Mouse (Mus musculus) small intestine, adult 2 months (tissue): ENCODE data around the gene Glrb. TPM values are rescaled to one million over a fixed set of nuclear protein-coding genes. Genes with fewer than 3 reads are reported as not detected.

Experiments used
- H3K27ac ChIP-seq: fragments of 200-500 bp; 2 replicates; pipeline ENCODE4 v1.5.1; 2012; ENCODE audit warnings: low read depth, low read length, control low read depth, inconsistent platforms; ENCODE audit not compliant: insufficient read depth
- H3K27me3 ChIP-seq: fragments of 200-500 bp; 2 replicates; pipeline ENCODE4 v1.6.1; 2012; ENCODE audit warnings: mild to moderate bottlenecking, moderate library complexity, low read length, inconsistent platforms; ENCODE audit not compliant: control insufficient read depth, insufficient read depth
- H3K36me3 ChIP-seq: fragments of 200-500 bp; 2 replicates; pipeline ENCODE4 v1.6.1; 2012; ENCODE audit warnings: mild to moderate bottlenecking, low read length, control low read depth, inconsistent platforms; ENCODE audit not compliant: control insufficient read depth, insufficient read depth
- H3K4me1 ChIP-seq: fragments of 200-500 bp; 2 replicates; pipeline ENCODE4 v1.6.1; 2012; ENCODE audit warnings: low read length, inconsistent platforms, mixed read lengths; ENCODE audit not compliant: control insufficient read depth, insufficient read depth, insufficient read length
- H3K4me3 ChIP-seq: fragments of 200-500 bp; 2 replicates; pipeline ENCODE4 v1.5.1; 2012; ENCODE audit warnings: low read depth, mild to moderate bottlenecking, control low read depth, inconsistent platforms, low read length, moderate library complexity
- CTCF ChIP-seq: fragments of 200-500 bp; IDR thresholded peaks from 2 replicates; pipeline ENCODE4 v1.5.1; 2012; ENCODE audit warnings: low read depth, mild to moderate bottlenecking, control low read depth, inconsistent platforms, low read length, moderate library complexity, mixed read lengths; ENCODE audit not compliant: insufficient replicate concordance, insufficient read length; ENCODE audit errors: extremely low read depth
- POLR2A ChIP-seq: fragments of 200-500 bp; IDR thresholded peaks from 2 replicates; pipeline ENCODE4 v1.6.1; 2012; ENCODE audit warnings: low read depth, mild to moderate bottlenecking, control low read depth, inconsistent platforms, low read length, moderate library complexity
- WGBS: fragments of 180-500 bp; shearing (Covaris S2); methylation state at CpG from one replicate; pipeline ENCODE4 v1.1.7; 2018; 5-methylcytosine and 5-hydroxymethylcytosine counted together
- polyA plus RNA-seq: library from polyadenylated mRNA; depleted of rRNA; stranded (reverse); fragments of >200 nt; gene quantifications from 2 replicates; pipeline ENCODE4 v1.2.3, GENCODE M21; 2012

Glrb gene
- polyA plus RNA-seq, 1 experiment = 0.06 TPM

DNA sequence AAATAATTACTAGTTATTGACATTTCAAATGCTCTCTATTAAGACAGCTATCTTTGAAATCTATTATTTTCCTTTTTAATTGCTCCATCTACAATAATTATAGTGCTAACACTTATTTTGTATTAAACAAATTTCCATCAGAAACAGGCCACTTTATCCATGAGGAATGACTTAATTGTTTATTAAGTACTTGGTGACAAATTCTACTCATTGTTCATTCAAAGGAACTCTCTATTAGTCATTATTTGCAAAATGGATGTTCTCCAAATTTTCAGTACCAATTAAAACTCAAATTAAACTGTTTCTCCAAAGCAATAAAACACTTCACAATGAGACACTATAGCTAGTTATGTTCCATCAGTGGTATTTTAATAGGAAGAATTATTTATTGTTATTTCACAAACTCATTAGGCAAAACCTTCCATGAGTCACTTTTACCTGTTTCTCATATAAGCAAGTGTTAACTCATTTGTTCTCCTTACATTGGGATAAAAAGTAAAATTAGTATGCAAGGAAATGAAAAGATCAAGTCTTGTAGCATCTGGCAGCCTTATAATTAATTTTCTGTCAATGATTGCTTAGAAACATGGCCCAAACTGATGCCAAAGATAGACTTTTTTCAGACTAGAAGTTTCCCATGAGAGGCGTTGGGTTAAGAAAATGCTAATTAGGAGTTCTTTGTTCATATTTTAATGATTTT, 41.8 kb downstream of the Glrb start:
- Histone ChIP-seq H3K4me3 (no peak overlapping the region), H3K27me3 (no peaks in the 10 kb centered on the region), H3K4me1 (no peaks in the 10 kb centered on the region), H3K36me3 (no peaks in the 10 kb centered on the region), H3K27ac (no peak overlapping the region)
- 84% methylated on average over 1 of the region's 1 CpGs for WGBS
- no peak for TF ChIP-seq CTCF
- TF ChIP-seq POLR2A = no peak

DNA sequence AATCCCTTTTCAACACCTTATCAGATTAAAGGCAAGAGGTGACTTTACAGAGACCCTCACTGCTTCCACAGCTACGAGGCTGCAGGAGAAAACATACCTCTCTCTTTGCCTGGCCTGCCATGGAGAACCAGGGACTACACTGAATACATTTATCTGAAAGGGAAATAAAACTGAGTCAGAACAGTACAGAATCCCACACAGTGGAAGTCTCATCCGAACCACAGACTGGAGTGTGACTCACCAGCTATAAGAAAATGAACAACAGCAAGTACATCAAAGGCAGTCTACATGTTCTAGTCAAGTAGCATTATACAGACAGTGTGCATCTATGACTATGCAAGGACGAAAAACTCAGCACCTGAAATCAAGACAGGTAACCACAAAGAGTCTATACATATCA, 46.1 kb downstream of the Glrb start:
- no peaks in the 10 kb centered on the region for H3K4me1 ChIP-seq
- H3K4me3 ChIP-seq = no peak overlapping the region
- no peaks in the 10 kb centered on the region for H3K27me3 ChIP-seq
- TF ChIP-seq CTCF (no peak), POLR2A (no peak)
- WGBS = 70% methylated on average over 3 of the region's 3 CpGs
- no peaks in the 10 kb centered on the region for H3K36me3 ChIP-seq
- H3K27ac ChIP-seq = no peak overlapping the region

DNA sequence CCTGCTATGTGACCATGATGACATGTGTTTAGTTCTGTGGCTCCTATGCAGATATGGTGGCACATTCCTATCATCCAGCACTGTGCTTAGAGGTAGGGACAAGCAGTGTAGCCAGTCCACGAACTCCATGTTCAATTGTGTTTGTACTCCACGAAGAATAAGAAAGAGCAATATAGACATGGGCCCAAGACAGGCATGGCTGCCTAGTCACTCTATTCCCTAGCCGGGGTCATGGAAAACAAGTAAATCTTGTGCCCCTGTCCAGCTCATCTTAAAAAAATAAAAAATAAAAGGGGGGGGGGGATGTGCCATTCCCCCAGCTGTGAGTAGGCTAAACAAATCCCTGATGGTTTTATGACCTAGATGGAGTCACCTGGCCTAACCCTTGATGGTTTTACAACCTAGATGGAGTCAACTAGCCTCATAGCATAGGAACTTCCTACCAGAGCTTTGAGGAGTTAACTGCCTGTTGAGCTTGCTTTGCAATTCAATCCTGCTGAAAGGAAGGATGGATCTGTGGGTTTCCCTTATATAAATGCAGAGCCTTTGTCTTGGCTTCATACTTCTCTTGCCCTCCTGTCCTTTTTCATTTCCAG, 60.5 kb downstream of the Glrb start:
- no peak overlapping the region for H3K27ac ChIP-seq
- 60% methylated on average over 3 of the region's 3 CpGs for WGBS

DNA sequence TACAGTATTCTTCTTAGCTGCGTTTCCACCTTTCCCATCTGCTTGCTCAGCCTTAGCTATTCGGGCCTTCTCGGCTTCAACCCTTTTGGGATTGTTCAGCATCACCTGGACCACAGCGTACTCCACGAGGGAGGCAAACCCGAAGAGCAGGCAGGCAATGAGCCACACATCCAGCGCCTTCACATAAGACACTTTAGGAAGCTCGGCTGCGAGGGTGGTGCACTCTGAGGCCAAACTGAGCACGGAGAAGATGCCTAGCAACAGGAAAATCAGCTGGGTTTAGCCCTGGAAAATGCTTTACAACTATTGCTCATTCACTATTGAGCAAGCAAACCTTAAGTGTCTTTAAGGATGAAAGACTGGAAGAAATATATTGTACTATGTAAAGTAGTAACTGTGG, 62.5 kb downstream of the Glrb start:
- Histone ChIP-seq H3K27me3 (no peaks in the 10 kb centered on the region), H3K36me3 (no peaks in the 10 kb centered on the region), H3K4me3 (no peak overlapping the region), H3K27ac (no peak overlapping the region), H3K4me1 (no peaks in the 10 kb centered on the region)
- 79% methylated on average over 10 of the region's 10 CpGs for whole genome bisulfite sequencing
- no peak for TF ChIP-seq CTCF
- no peak for TF ChIP-seq POLR2A

More for the DNA sequence above, 60.5 kb downstream of the Glrb start:
- no peaks in the 10 kb centered on the region for H3K27me3 ChIP-seq
- H3K36me3 ChIP-seq = no peaks in the 10 kb centered on the region
- TF ChIP-seq CTCF (no peak), POLR2A (no peak)
- no peak overlapping the region for H3K4me3 ChIP-seq
- no peaks in the 10 kb centered on the region for H3K4me1 ChIP-seq

DNA sequence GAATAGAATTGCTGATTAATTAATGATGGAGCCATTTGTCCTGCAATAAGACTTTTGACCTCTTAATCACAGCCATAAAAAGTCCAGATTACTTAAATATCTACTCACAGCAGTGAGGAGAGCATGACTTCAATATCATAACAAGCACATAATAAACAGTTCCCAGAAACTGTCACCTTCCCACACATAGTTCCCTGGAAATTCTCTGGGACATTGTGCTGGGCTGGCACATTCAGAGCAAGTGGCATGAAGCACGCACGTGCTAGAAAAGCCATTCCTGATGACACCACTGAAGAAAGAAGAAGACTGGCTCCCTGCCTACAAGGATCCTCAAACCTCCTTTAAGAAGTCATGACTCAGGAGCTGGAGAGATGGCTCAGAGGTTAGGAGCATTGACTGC, 67.8 kb downstream of the Glrb start:
- Histone ChIP-seq H3K4me3 (no peak overlapping the region), H3K36me3 (no peaks in the 10 kb centered on the region), H3K27ac (no peak overlapping the region), H3K27me3 (no peaks in the 10 kb centered on the region), H3K4me1 (no peaks in the 10 kb centered on the region)
- no peak for TF ChIP-seq POLR2A
- TF ChIP-seq CTCF = no peak
- 47% methylated on average over 2 of the region's 2 CpGs for WGBS

DNA sequence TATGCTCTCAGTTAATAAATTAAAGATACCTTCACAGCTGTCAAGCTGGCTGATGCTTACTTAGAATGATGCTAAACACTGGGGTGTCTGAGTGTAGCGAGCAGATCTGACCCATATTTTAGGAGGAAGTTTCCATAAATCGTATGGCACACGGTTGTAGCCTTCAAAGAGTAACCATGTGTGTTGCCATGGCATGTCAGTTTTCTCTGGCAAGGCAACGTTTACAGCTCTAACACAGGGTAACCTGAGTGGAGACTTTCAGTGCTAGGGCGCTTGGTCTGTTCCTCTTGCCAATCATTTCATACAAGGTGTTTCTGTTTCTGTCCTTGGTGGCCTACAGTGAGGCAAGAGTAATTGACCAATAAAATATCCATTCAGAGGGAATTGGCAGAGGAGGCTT, 73.6 kb downstream of the Glrb start:
- no peaks in the 10 kb centered on the region for H3K4me1 ChIP-seq
- no peaks in the 10 kb centered on the region for H3K27me3 ChIP-seq
- no peaks in the 10 kb centered on the region for H3K36me3 ChIP-seq
- H3K4me3 ChIP-seq = no peak overlapping the region
- 80% methylated on average over 5 of the region's 5 CpGs for WGBS
- TF ChIP-seq CTCF (no peak), POLR2A (no peak)
- H3K27ac ChIP-seq = no peak overlapping the region

DNA sequence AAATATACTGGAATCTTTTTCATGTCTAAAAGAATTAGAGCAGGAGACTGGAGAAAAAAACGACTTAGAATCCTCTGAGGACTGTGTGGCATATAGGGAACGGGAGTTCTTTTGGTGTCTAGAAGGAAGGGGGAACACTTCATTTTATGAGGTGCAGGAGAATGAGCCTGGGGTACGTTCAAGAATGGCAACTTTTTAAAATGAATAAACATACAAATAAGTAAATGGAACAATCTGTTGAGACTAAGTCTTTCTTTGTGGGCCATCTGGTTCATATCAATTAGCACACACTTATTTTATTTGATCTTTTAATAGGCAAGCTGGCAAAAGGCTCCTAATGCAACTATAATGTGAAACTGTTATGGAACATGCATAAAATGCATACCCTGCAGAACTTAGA, 75.9 kb downstream of the Glrb start:
- H3K27ac ChIP-seq = no peak overlapping the region
- no peaks in the 10 kb centered on the region for H3K27me3 ChIP-seq
- TF ChIP-seq POLR2A (no peak), CTCF (no peak)
- H3K36me3 ChIP-seq = no peaks in the 10 kb centered on the region
- 49% methylated on average over 3 of the region's 3 CpGs for WGBS
- no peak overlapping the region for H3K4me3 ChIP-seq
- no peaks in the 10 kb centered on the region for H3K4me1 ChIP-seq
